ENCODE assay signal across 8 mouse cellular contexts in genomic region chr10:59978401-59978800, GRCm38 (mm10). TPM values are rescaled to one million over a fixed set of nuclear protein-coding genes. Genes with fewer than 3 reads are reported as not detected.
A peak's percentile ranks its signal among the peaks of the same experiment; 100 is the strongest.
DNase-seq lines count a peak whose midpoint lies in the region; ATAC-seq and TF ChIP-seq lines count a peak whose summit lies in the region.

No protein-coding gene starts in this region.

- no peak for TF ChIP-seq RAD21 in MEL (IDR thresholded peaks at IDR 0.05; ENCODE audit: low read depth, low read length)

- TF ChIP-seq EP300 in MEL (IDR thresholded peaks at IDR 0.05; ENCODE audit: low read depth in 1 of 2, low read length in 2 of 2) = no peak

- H3K4me3 ChIP-seq in MEL (ENCODE audit: control insufficient read depth in 1 of 2, insufficient read depth in 1 of 2, low read depth in 2 of 2, low read length in 2 of 2) = peak overlapping the region in 1 of 2 experiments; percentile 13; a peak in 1 of 4 replicates
- no peak overlapping the region for H3K4me3 ChIP-seq in heart, embryonic 13.5 days
- H3K4me3 ChIP-seq in lung, embryonic 16.5 days (ENCODE audit: low read length) = no peak overlapping the region

- no peak for TF ChIP-seq POLR2A in MEL (IDR thresholded peaks at IDR 0.05; ENCODE audit: control insufficient read depth in 1 of 2, insufficient read depth in 1 of 2, low read depth in 1 of 2, low read length in 2 of 2, poor library complexity in 1 of 2)

- no peak for ATAC-seq in heart, embryonic 13.5 days (ENCODE audit: extremely low read depth, insufficient number of reproducible peaks, low FRiP score, low TSS enrichment)
- no peak for ATAC-seq in lung, embryonic 16.5 days (ENCODE audit: low read depth)
- ATAC-seq in megakaryocyte-erythroid progenitor cell, adult 5-6 weeks (replicated peaks; ENCODE audit: low FRiP score, low TSS enrichment, poor library complexity, severe bottlenecking) = no peak

- no peaks in the 10 kb centered on the region for H3K27me3 ChIP-seq in MEL (ENCODE audit: control insufficient read depth in 1 of 2, insufficient read depth in 2 of 2, low read length in 2 of 2)
- no peaks in the 10 kb centered on the region for H3K27me3 ChIP-seq in heart, embryonic 13.5 days (replicated peaks)
- H3K27me3 ChIP-seq in lung, embryonic 16.5 days (ENCODE audit: control insufficient read depth, insufficient read depth, low read depth, low read length) = no peaks in the 10 kb centered on the region

- H3K79me2 ChIP-seq in MEL (ENCODE audit: control insufficient read depth, insufficient read depth, low read length, poor library complexity) = no peaks in the 10 kb centered on the region

- no peak for TF ChIP-seq CTCF in MEL (IDR thresholded peaks at IDR 0.05 in 2 of 3, conservative IDR thresholded peaks at IDR 0.05 in 1 of 3; ENCODE audit: control insufficient read depth in 1 of 3, insufficient read depth in 1 of 3, low read depth in 2 of 3, low read length in 3 of 3, poor library complexity in 1 of 3, severe bottlenecking in 1 of 3)

- H3K36me3 ChIP-seq in MEL (ENCODE audit: control insufficient read depth in 1 of 2, insufficient read depth in 2 of 2, low read length in 2 of 2) = peaks cover 0 to 37% of the 10 kb centered on the region in 2 experiments; a peak in 2 of 4 replicates
- H3K36me3 ChIP-seq in heart, embryonic 13.5 days = no peaks in the 10 kb centered on the region
- H3K36me3 ChIP-seq in lung, embryonic 16.5 days (ENCODE audit: control insufficient read depth, insufficient read depth, low read length) = no peaks in the 10 kb centered on the region

- H3K9ac ChIP-seq in MEL (ENCODE audit: control insufficient read depth, low read depth, low read length, poor library complexity, severe bottlenecking) = peak overlapping the region; percentile 35; the same call in 1 of the 2 replicates
- peak overlapping the region; percentile 33; the same call in 1 of the 2 replicates for H3K9ac ChIP-seq in heart, embryonic 13.5 days
- H3K9ac ChIP-seq in lung, embryonic 16.5 days (ENCODE audit: low read length) = no peak overlapping the region

- WGBS in heart, embryonic 13.5 days = 34% methylated on average over 2 of the region's 2 CpGs
- 38% methylated on average over 2 of the region's 2 CpGs for WGBS in lung, embryonic 16.5 days

- no peak overlapping the region for H3K27ac ChIP-seq in MEL (ENCODE audit: control insufficient read depth, low read depth, low read length)
- peak overlapping the region; percentile 78 for H3K27ac ChIP-seq in heart, embryonic 13.5 days (replicated peaks)
- peak overlapping the region; percentile 62; the same call in 1 of the 2 replicates for H3K27ac ChIP-seq in lung, embryonic 16.5 days (ENCODE audit: low read length)

- intact Hi-C loops in left cerebral cortex, postnatal 4 days (cut with DNase I) = no loop called here

- no peaks in the 10 kb centered on the region for H3K9me3 ChIP-seq in MEL (replicated peaks; ENCODE audit: insufficient read depth, low read length)
- H3K9me3 ChIP-seq in heart, embryonic 13.5 days = no peaks in the 10 kb centered on the region
- H3K9me3 ChIP-seq in lung, embryonic 16.5 days (ENCODE audit: control insufficient read depth, low read length) = no peaks in the 10 kb centered on the region

- peaks cover 21 to 44% of the 10 kb centered on the region in 2 experiments for H3K4me1 ChIP-seq in MEL (ENCODE audit: control insufficient read depth in 1 of 2, insufficient read depth in 2 of 2, low read length in 2 of 2)
- H3K4me1 ChIP-seq in heart, embryonic 13.5 days = peaks cover 78% of the 10 kb centered on the region
- H3K4me1 ChIP-seq in lung, embryonic 16.5 days (replicated peaks; ENCODE audit: control insufficient read depth, insufficient read depth, low read length) = peaks cover 39% of the 10 kb centered on the region

- no peak overlapping the region for H3K4me2 ChIP-seq in heart, embryonic 13.5 days
- H3K4me2 ChIP-seq in lung, embryonic 16.5 days (ENCODE audit: low read depth, low read length) = peak overlapping the region; percentile 25; the same call in 1 of the 2 replicates

- peak; percentile 68 to 73 for DNase-seq in heart, adult 18-20 months
- DNase-seq in heart, adult 9 months (ENCODE audit: low spot score in 2 of 2) = no peak
- DNase-seq in MEL (ENCODE audit: low read depth, low spot score) = no peak
- no peak for DNase-seq in embryo, embryonic 10.5 days (ENCODE audit: low spot score)
- DNase-seq in left cerebral cortex, postnatal 4 days = no peak

TF ChIP-seq in MEL, 35 proteins besides CTCF, POLR2A, EP300 and RAD21:
- TF ChIP-seq MAX (IDR thresholded peaks at IDR 0.05; ENCODE audit: low read length) (no peak), POLR2AphosphoS5 (IDR thresholded peaks at IDR 0.05; ENCODE audit: borderline replicate concordance, low read depth, low read length) (no peak), E2F4 (IDR thresholded peaks at IDR 0.05; ENCODE audit: borderline replicate concordance, low read depth, low read length) (no peak), ELF1 (IDR thresholded peaks at IDR 0.05; ENCODE audit: low read depth, low read length) (no peak), CHD1 (IDR thresholded peaks at IDR 0.05; ENCODE audit: low read depth, low read length) (no peak), KAT2A (conservative IDR thresholded peaks at IDR 0.05; ENCODE audit: low read depth, low read length) (no peak), MYC (IDR thresholded peaks at IDR 0.05; ENCODE audit: low read depth, low read length) (no peak)

RNA-seq across cellular contexts. Expression of gene Ascc1, which starts 24.2 kb away (rescaled TPM):
- total RNA-seq in heart, adult 18-20 months (2021) = 10 to 100 TPM; 23.2 to 25.9 TPM
- total RNA-seq in MEL (2012; rRNA removed) = 17.0 and 17.1 TPM in 2 replicates
- polyA plus RNA-seq in MEL (2012; ENCODE audit: insufficient read depth in 1 of 2, insufficient read length in 2 of 2, low read depth in 1 of 2, low replicate concordance in 2 of 2, missing spikeins in 1 of 2) = 10 to 100 TPM in 1 of 2 experiments, not detected in 1; 37.9 TPM
- polyA plus RNA-seq in heart, embryonic 13.5 days (2015; fragmentation: Nextera tagmentation; extraction: Ambion mirVana) = 33.8 and 37.9 TPM in 2 replicates
- 48.2 and 51.6 TPM in 2 replicates for polyA plus RNA-seq in lung, embryonic 16.5 days (2015; fragmentation: Nextera tagmentation; extraction: Ambion mirVana)
- total RNA-seq in left cerebral cortex, postnatal 4 days (2021) = 10 to 100 TPM; 25.8 to 27.1 TPM
- total RNA-seq in megakaryocyte-erythroid progenitor cell, adult 5-6 weeks (2014; fragmentation: Nextera tagmentation) = 30.8 and 36.1 TPM in 2 replicates
- total RNA-seq in megakaryocyte-erythroid progenitor cell, adult 5-6 weeks (2017) = 34.3 and 34.7 TPM in 2 replicates

RNA-seq across cellular contexts. Expression of gene Anapc16, which starts 24.5 kb away (rescaled TPM):
- total RNA-seq in heart, adult 18-20 months (2021) = 10 to 100 TPM; 73.8 to 84.0 TPM
- 61.5 and 73.0 TPM in 2 replicates for total RNA-seq in MEL (2012; rRNA removed)
- 10 to 100 TPM in 1 of 2 experiments, not detected in 1; 53.7 TPM for polyA plus RNA-seq in MEL (2012; ENCODE audit: insufficient read depth in 1 of 2, insufficient read length in 2 of 2, low read depth in 1 of 2, low replicate concordance in 2 of 2, missing spikeins in 1 of 2)
- polyA plus RNA-seq in heart, embryonic 13.5 days (2015; fragmentation: Nextera tagmentation; extraction: Ambion mirVana) = 84.7 and 93.3 TPM in 2 replicates
- polyA plus RNA-seq in lung, embryonic 16.5 days (2015; fragmentation: Nextera tagmentation; extraction: Ambion mirVana) = 103 and 104 TPM in 2 replicates
- 10 to 100 TPM; 60.2 to 60.8 TPM for total RNA-seq in left cerebral cortex, postnatal 4 days (2021)
- total RNA-seq in megakaryocyte-erythroid progenitor cell, adult 5-6 weeks (2014; fragmentation: Nextera tagmentation) = 59.5 and 72.3 TPM in 2 replicates
- total RNA-seq in megakaryocyte-erythroid progenitor cell, adult 5-6 weeks (2017) = 42.1 and 43.2 TPM in 2 replicates

RNA-seq across cellular contexts. Expression of gene Ddit4, which starts 26.8 kb away (rescaled TPM):
- total RNA-seq in heart, adult 18-20 months (2021) = 100 to 1,000 TPM; 158 to 190 TPM
- 2.6 and 40.6 TPM in 2 replicates for total RNA-seq in MEL (2012; rRNA removed)
- 10 to 100 TPM in 1 of 2 experiments, not detected in 1; 11.6 TPM for polyA plus RNA-seq in MEL (2012; ENCODE audit: insufficient read depth in 1 of 2, insufficient read length in 2 of 2, low read depth in 1 of 2, low replicate concordance in 2 of 2, missing spikeins in 1 of 2)
- polyA plus RNA-seq in heart, embryonic 13.5 days (2015; fragmentation: Nextera tagmentation; extraction: Ambion mirVana) = 19.7 and 24.5 TPM in 2 replicates
- polyA plus RNA-seq in lung, embryonic 16.5 days (2015; fragmentation: Nextera tagmentation; extraction: Ambion mirVana) = 36.3 and 39.3 TPM in 2 replicates
- 10 to 100 TPM; 50.6 to 52.2 TPM for total RNA-seq in left cerebral cortex, postnatal 4 days (2021)
- total RNA-seq in megakaryocyte-erythroid progenitor cell, adult 5-6 weeks (2014; fragmentation: Nextera tagmentation) = 2.0 and 3.0 TPM in 2 replicates
- total RNA-seq in megakaryocyte-erythroid progenitor cell, adult 5-6 weeks (2017) = 2.0 and 4.4 TPM in 2 replicates

Comparison
In these comparisons a context has a peak if more than half of its experiments do, and no peak if none do; other contexts are left out.
1. DNase-seq: peak in heart, adult 18-20 months (2 of 2); none in heart, adult 9 months (0 of 2), MEL (single experiment), embryo, embryonic 10.5 days (single experiment) and left cerebral cortex, postnatal 4 days (single experiment).